Mouse (Mus musculus): Measurements from ENCODE around the gene Tln2.

Gene Tln2

GRCm38 (mm10) chr9:67477445-67477844 lies 82.1 kb downstream of the Tln2 start:
- DNase-seq (ENCODE audit: low read depth), result no peak

DNA sequence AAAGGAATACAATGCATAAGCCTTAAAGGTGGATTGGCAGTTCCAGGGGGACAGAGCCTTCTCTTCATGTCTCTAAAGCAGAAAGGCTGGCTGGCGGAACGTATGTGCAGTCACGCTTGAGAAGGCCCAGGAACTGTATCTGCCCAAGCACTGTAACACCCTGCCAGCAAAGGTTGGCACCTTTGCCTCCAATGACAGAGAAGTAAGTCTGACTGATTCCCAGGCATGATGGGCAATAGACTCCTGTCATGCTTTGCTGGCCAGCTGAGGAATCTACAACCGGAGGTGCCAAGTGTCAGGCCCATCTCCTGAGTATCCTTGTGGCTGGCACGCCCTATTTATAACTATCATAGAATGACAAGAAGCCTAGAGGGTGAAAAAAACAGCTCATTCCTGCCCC lies 83.3 kb downstream of the Tln2 start:
- no peak for DNase-seq (ENCODE audit: low read depth)

DNA sequence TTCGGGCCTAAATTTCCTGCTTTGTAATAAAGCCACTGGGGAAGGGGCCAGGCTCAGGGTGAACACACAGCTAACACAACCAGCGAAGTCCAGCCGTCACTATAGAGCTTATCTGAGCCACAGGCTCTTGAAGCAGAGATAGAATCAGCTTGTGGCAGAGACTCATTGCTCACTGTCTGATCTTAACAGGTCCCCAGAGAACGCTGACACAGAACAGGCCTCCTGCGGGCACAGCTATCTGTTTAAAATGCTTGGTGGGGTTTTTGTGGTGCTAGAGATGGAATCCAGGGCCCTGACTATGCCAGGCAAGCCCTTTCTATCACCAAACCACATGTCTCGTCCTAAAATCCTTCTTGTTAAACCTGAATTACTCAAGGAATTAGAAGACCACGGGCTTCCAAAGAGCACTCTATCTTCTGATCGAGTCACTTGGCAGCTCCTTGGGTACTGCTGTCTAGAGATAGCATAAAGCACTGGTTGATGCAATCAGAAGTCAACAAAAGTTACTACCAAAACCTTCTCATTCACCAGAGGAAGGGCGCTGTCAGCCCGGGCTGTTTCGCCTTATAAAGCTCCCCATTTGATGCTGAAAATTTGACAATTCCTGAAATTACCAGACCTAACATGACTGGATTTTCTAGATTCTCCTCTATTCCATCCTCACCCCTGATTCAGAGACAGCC lies 95.9 kb downstream of the Tln2 start:
- no peak for DNase-seq (ENCODE audit: low read depth)

- no peak for DNase-seq (ENCODE audit: low read depth)
Measured at GRCm38 (mm10) chr9:67441484-67441883, 118.0 kb downstream of the Tln2 start.

- no peak for DNase-seq (ENCODE audit: low read depth)
Measured at GRCm38 (mm10) chr9:67437511-67437910, 122.0 kb downstream of the Tln2 start.

DNA sequence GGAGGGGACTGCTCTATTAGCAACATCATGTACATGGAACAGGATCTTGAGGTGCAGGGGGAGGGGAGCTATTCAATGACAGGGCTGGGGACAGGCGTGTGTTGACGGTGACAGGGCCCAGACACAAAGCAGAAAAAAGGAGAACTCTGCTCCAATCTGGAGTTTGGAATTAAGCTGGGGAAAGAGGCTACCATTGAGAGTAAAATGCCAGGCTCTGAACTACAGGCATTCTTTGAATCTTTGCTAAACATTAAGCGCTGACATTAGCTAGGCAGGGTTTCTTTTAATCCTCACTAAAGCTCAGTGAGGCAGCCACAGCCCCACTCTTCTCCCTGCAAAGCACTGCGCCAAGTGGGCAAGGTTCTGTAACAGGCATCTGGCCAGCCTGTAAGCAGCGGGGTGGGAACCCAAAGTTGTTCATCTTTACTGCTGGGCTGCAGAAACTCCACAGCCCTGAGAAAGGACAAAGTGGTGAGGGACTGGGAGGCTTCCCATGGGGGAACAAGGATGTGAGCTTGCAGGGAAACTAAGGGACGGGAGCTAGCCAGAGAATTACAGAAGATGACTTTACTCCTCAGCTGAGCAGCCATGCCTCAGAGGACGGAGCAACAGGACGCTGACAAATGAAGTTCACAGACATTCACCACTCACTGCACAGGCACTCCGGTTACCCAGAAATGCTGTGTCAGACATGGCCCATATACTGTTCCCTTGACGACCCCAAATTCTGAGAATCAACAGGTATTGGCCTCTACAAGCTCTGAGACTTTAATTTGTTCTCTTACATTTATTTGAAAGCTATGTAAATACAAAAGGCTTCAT lies 124.0 kb downstream of the Tln2 start:
- no peak for DNase-seq (ENCODE audit: low read depth)

DNA sequence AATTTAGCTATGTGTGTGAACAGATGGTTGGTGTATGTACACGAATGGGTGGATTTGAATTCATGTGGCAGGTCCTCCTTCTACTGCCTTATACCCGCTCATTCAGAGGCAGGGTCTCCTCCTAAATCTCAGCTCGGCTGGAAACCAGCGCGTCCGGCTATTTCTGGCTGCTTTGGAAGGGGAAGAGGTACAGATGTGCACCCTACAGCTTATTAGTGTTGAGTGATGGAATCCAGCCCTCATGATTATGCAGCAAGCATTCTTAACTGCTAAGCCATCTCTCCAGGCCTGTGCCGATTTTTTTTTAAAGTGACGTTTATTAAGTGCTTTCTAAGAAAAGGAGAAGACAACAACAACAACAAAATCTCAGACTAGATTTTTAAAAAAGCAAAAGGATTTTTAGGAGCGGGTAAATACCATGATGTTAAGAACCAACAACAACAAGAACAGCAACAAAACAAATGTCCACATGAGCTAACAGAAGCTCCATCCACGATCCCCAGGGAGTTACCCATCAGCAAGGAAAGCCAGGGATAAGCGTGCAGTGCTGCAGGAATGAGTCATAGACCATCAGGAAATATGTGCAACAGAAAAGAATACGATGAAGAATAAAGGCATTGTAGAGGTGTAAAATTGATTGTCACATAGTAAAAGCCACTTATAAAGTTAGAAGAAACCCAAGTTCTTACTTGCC lies 130.2 kb downstream of the Tln2 start:
- no peak for DNase-seq (ENCODE audit: low read depth)

GRCm38 (mm10) chr9:67428306-67429047 lies 131.0 kb downstream of the Tln2 start:
- no peak for DNase-seq (ENCODE audit: low read depth)

DNA sequence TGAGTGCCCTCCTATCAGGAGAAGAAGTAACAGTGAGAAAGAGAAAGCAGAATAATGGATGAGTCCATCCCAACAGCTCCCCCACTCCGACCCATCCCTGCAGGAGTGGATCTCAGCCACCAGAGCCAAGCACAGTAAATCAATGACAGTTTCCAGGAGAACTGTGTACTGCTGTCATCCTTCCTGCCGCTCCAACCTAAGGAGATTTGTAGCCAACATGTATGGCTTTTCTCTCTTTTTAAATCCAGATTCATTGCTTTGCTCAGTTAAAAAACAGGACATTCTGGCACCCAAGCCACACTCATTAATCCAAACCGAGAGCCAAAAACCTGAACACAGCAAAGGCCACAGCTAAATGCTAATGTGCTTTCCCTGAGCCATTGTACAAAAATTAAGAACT lies 133.2 kb downstream of the Tln2 start:
- DNase-seq (ENCODE audit: low read depth), result no peak

DNA sequence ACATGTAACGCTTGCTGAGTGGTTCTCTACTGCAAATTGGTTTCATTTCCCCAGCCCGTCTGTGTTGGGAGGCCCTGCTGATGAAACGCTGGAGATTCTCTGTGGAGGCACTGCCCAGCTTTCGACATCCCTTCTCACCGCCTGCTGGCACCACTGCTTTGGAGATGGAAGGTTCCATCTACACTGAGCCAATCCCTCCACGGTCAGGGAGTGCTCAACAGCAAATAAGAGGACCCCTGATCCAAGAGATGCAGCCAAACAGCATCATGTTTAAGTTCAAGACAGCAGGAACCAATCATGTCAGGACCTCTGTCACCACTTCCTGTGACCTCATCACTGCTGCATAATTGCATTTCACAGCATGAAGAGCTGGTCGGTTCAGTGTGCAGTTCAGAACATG lies 135.4 kb downstream of the Tln2 start:
- no peak for DNase-seq (ENCODE audit: low read depth)

- DNase-seq (ENCODE audit: low read depth), result no peak
Measured at GRCm38 (mm10) chr9:67418092-67418491, 141.4 kb downstream of the Tln2 start.

GRCm38 (mm10) chr9:67410667-67411066 lies 148.8 kb downstream of the Tln2 start:
- DNase-seq (ENCODE audit: low read depth), result no peak

DNA sequence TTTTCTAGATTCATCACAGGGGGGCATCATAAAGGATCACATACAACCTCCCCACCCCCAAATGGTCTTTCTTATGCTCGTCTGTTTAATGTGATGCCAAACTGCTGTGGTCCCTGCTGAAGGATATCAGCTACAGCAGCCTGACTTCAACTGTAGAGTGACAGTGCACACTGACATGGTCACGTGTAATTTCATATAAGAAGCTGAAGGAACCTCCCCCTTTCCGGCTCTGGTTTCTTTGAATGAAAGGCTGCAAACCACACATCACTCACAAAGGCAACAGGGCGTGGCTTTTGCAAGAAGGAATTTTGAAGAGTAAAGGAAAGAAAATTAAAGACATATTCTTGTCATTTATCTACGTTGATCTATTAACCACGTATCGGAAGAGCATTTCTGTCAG lies 154.8 kb downstream of the Tln2 start:
- no peak for DNase-seq (ENCODE audit: low read depth)

DNA sequence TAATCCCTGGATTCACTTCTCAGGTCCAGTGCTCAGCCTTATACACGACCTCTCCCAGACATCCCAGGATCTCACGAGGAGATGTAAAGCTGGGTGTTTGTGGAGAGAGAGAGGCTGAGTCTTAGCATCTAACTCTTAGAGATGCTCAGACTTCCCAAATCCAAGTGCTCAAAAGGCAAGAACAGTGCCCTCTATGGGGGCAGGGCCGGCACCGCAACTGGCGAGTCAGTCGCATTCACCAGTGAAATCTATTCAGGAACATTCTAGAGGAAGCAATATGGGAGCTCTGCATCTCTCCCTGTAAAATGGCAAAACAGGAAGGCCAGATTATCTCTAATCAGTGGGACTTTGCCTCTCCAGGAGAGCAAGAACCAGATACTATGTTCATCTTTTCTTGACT lies 159.9 kb downstream of the Tln2 start:
- no peak for DNase-seq (ENCODE audit: low read depth)

- DNase-seq (ENCODE audit: low read depth), result no peak
Measured at GRCm38 (mm10) chr9:67397756-67398155, 161.7 kb downstream of the Tln2 start.

- DNase-seq (ENCODE audit: low read depth), result no peak
Measured at GRCm38 (mm10) chr9:67396446-67396845, 163.1 kb downstream of the Tln2 start.

DNA sequence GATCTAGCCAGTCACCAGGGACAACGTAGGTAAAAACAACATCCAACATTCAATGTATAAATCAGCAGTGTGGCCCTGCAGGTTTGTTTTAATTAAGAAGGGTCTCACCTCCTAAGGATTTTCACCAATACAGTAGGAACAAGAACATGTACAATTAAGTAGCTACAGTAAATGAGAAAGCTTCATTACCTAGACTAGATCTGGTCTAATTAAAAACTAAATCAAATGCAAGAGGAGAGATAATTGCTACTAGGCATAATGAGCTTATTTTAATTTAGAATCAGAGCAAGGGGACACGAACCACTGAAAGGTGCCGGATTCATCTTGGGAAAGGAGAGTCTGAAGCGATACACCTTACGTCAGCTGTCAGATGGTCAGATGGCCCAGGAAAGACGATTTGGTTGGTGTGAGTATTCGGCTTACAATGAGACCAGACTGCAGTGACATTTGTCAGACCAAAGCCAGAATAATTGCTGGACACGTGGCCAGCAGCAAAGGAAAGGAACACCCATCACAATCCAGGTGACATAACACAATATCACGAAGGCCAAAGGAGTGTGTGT lies 175.4 kb downstream of the Tln2 start:
- DNase-seq (ENCODE audit: low read depth), result no peak

GRCm38 (mm10) chr9:67380095-67380494 lies 179.4 kb downstream of the Tln2 start:
- no peak for DNase-seq (ENCODE audit: low read depth)

DNA sequence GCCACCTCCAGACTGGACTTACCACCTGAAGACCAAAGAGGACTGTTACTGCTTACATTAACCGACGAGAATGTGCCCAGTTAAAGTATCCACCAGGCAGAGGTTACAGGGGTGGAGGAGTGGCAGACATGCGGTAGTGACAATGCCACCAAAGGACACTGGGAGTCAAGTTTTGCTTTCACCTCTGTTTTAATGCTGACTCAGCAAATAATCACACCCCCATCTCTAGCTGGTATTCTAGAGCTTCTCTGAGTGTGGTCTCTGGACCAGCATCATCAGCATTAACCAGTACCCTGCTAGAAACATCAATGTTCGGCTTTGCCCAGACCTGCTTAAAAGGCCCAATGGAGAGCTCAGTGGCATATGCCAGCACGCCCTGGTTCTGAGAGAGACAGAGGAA lies 180.7 kb downstream of the Tln2 start:
- DNase-seq (ENCODE audit: low read depth), result no peak

DNA sequence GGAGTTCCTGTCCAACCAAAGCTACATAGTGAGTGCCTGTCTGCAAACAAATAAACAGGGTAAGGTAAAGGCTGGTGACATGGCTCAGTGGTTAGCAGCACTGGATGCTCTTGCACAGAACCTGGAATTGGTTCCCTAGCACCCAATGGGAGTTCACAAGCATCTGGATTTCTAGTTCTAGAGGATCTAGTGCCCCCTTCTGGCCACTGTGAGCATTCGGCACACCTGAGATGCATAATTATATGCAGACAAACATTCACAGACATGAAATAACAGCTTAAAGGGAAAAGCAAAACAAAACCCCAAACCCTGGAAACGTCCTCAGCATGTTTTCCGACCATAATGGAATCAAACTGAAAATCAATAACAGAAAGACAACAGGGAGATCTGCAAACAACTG lies 191.4 kb downstream of the Tln2 start:
- no peak for DNase-seq (ENCODE audit: low read depth)

DNA sequence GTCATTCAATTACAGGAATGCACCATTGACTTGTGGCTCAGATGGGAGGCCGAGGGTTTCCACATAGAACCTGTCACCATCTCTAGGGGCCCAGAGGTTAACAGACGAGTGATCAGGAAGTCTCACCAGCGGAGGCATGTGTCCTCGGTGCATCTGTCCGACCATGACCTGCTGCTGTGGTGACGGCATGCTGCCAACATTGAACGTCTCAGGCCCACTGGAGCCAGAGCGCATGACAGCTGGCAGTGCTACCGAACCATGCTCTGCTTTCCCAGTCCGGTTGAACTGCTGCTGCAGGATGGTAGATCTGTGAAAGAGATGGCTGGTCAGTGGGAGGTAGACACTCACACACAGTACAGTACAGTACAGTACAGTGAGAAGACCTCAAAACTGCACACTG lies 197.0 kb downstream of the Tln2 start:
- no peak for DNase-seq (ENCODE audit: low read depth)

DNA sequence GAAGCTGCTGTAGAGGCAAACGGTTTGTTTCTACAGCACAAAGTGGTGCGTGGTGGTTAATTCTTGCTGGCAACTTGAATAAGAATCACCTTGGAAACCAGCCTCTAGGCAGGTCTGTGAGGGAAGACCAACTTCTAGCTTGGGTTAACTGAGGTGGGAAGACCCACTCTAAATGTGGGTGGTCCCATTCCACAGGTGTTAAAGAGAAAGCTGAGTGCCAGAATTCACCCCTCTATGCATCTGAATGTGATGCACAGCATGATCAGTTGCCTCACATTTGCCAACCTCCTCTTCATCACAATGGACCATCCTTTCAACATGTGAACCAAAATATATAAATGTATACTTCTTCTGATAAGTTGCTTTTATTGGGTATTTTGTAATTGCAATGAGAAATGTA lies 197.4 kb downstream of the Tln2 start:
- no peak for DNase-seq (ENCODE audit: low read depth)

Data from c-Kit-positive CD71-positive TER-119-negative erythroid progenitor cells, embryonic 14.5 days (primary cell).